Comparison of ENCODE assay signal across 8 mouse cellular contexts in the genomic region with DNA sequence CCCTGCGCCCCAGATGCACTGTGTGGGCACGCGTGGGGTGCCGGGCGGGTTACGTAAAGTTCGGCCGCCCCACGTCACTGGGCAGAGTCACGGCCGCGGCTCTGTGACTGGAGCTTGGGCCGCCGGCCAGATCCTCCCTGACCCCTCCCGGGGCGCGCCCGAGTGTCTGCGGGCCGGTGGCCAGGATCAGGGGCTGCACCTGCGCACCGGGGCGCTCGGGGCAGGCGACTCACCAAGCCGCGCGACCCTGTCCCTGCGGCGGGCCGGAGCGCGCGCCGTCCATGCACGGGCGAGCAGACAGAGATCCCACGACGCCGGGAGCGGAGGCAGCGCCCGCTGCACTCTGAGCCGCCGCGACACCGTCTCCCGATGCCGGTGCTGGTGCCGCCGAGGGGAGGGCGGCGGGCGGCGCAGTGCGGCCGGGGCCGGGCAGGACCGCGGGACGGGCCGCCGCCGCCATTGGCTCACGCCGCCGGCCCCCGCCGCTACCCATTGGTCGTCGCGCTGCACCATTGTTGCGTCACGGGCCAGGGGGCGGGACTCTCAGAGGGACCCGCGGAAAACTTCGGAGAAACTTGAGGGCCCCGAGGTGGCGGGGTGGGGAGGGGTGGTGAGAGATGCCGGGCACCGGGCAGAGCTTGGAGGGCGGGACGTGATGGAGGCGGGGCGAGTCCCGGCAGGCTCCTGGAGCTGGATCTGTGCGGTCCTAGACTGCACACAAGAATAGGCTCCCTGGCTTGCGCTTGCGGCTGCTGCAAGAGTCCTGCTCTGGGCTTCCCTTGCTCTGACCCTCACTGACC. TPM values are rescaled to one million over a fixed set of nuclear protein-coding genes. Genes with fewer than 3 reads are reported as not detected.
A peak's percentile ranks its signal among the peaks of the same experiment; 100 is the strongest.
DNase-seq lines count a peak whose midpoint lies in the region; ATAC-seq lines count a peak whose summit lies in the region.

A gene (minus strand): TSS at position 434 of the 800 bp plus-strand sequence.

- WGBS in lung, embryonic 16.5 days, result under 1% methylated on average over 64 of the region's 90 CpGs

- H3K27me3 ChIP-seq in lung, embryonic 16.5 days (ENCODE audit: control insufficient read depth, insufficient read depth, low read depth, low read length), result no peaks in the 10 kb centered on the region

- peaks cover 9% of the 10 kb centered on the region for H3K36me3 ChIP-seq in lung, embryonic 16.5 days (ENCODE audit: control insufficient read depth, insufficient read depth, low read length)

- H3K9ac ChIP-seq in lung, embryonic 16.5 days (ENCODE audit: low read length), result peak within 1 kb of the TSS; percentile 90

- peaks cover 14% of the 10 kb centered on the region; the same call in 1 of the 2 replicates for H3K4me1 ChIP-seq in lung, embryonic 16.5 days (replicated peaks; ENCODE audit: control insufficient read depth, insufficient read depth, low read length)

- ATAC-seq in hematopoietic stem cell, adult 5-6 weeks (replicated peaks in 1 of 2; ENCODE audit: insufficient read depth in 1 of 2, low FRiP score in 2 of 2, low TSS enrichment in 1 of 2, low read depth in 1 of 2, poor library complexity in 2 of 2, severe bottlenecking in 2 of 2), result peak; percentile 79 to 84
- ATAC-seq in lung, embryonic 16.5 days (ENCODE audit: low read depth), result peak; percentile 98

- peak within 1 kb of the TSS; percentile 80 for H3K27ac ChIP-seq in lung, embryonic 16.5 days (ENCODE audit: low read length)

- H3K4me2 ChIP-seq in lung, embryonic 16.5 days (ENCODE audit: low read depth, low read length), result peak within 1 kb of the TSS; percentile 99

- DNase-seq in MEL-GATA-1-ER (ENCODE audit: extremely low read depth, low read depth), result peak; percentile 83
- peak; percentile 91 for DNase-seq in cerebellum, adult 8-10 months
- DNase-seq in forelimb bud, embryonic 11.5 days (ENCODE audit: low read depth, low spot score), result peak; percentile 94
- DNase-seq in layer of hippocampus, adult 9-10 months (ENCODE audit: low spot score), result peak; percentile 71
- DNase-seq in ovary, postnatal 10 days (ENCODE audit: low spot score), result peak; percentile 89
- peak; percentile 99 for DNase-seq in thymus, postnatal 14 days

- no peaks in the 10 kb centered on the region for H3K9me3 ChIP-seq in lung, embryonic 16.5 days (ENCODE audit: control insufficient read depth, low read length)

- H3K4me3 ChIP-seq in lung, embryonic 16.5 days (ENCODE audit: low read length), result peak within 1 kb of the TSS; percentile 92

RNA-seq across cellular contexts. Expression of the gene that starts here (rescaled TPM):
- total RNA-seq in hematopoietic stem cell, adult 5-6 weeks (2017), result 4.2 and 6.8 TPM in 2 replicates
- polyA plus RNA-seq in lung, embryonic 16.5 days (2015; fragmentation: Nextera tagmentation; extraction: Ambion mirVana), result 11.8 and 13.6 TPM in 2 replicates

Comparison
In these comparisons a context has a peak if more than half of its experiments do, and no peak if none do; other contexts are left out.
1. Peak in every context shown above with its lines: DNase-seq, ATAC-seq, H3K4me3 ChIP-seq and H3K27ac ChIP-seq.